Mouse (Mus musculus): ENCODE results near the gene Myo1e. TPM values are rescaled to one million over a fixed set of nuclear protein-coding genes. Genes with fewer than 3 reads are reported as not detected.
A peak's percentile ranks its signal among the peaks of the same experiment; 100 is the strongest.

Myo1e gene
- total RNA-seq, 2 experiments from 2014 or later = 8.6 to 10.2 TPM

GRCm38 (mm10) chr9:70338391-70338790, 131.2 kb downstream of the Myo1e start:
- no peak for DNase-seq
- intact Hi-C loops (cut with DNase I) = no loop called here

GRCm38 (mm10) chr9:70338894-70339293, 131.7 kb downstream of the Myo1e start:
- intact Hi-C loops (cut with DNase I) = no loop called here
- no peak for DNase-seq

- peak; percentile 11 to 15 for DNase-seq
- intact Hi-C loops (cut with DNase I) = no loop called here
Observed at GRCm38 (mm10) chr9:70349274-70349673, 142.1 kb downstream of the Myo1e start.

DNA sequence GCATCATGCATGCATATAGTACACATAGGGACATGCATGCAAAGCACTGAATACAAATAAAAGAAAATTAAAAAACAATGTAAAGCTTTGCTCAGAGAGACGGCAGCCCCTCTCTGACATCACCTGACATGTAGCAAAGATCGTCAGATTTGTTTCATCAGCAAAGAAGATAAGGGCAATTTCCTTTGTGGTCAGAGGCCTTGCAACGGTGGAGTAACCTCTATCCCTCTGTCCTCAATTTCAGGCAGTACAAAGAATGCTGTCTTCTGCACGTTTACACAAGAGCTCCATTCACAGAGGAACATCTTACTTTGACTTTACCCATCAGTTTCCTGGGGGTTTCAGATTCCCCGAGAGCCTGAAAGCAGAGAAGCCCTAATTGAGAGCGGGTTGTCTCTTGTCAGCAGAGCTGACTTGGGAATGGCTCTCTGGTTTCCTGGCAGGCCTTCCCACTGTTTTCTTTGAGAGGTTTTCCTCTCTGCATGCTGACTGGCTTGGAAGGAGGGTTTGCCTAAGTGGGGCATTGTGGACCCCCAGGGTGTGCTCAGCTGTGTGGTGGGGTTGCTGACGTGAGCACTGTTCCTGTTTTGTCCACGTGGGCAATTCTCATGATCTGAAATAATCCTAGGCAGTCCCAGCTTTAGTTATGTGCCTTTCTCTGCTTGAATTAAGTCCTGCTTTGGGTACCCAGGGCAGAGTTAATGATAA, 144.6 kb downstream of the Myo1e start:
- DNase-seq = no peak
- intact Hi-C loops (cut with DNase I) = no loop called here

DNA sequence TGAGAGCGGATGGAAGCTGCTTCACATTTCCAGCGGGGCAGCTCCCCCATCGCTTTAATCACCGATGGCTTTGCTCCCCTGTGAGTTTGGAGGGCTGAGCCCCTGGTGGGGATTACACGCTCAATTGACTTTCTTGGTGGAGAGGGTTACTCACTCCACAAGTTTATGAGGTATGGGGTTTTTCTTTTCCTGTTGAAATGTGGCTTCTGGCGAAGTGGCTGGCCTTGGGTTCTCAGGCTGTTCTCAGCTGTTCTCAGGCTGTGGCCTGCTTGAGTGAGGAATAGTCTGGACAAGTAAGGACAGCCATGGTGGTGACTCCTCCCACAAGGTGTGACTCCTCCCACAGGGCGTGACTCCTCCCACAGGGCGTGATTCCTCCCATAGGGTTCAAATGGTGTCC, 149.1 kb downstream of the Myo1e start:
- intact Hi-C loops (cut with DNase I) = no loop called here
- DNase-seq = no peak

- no peak for DNase-seq
- intact Hi-C loops (cut with DNase I) = no loop called here
Observed at GRCm38 (mm10) chr9:70359402-70360131, 152.4 kb downstream of the Myo1e start.

DNA sequence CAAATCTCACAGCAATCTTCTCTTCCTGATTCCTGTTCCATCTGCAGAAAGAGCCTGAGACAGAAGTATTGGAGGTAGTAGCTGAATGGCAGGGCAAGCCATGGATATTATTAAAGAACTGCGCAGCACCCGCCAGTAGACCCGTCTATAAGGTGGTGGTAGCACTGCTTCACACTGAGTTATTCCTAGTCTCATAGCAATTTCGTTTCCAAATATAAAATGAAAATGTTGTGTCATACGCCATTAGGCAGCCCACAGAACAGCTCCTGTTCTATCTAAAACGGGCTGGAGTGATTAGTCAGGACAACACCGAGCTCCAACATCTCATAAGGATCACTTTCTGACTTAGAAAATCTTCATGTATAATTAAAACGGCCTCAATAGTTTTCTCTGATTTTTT, 157.6 kb downstream of the Myo1e start:
- intact Hi-C loops (cut with DNase I) = no loop called here

GRCm38 (mm10) chr9:70365915-70366314, 158.8 kb downstream of the Myo1e start:
- intact Hi-C loops (cut with DNase I) = no loop called here
- DNase-seq = no peak

More for the DNA sequence above, 157.6 kb downstream of the Myo1e start:
- no peak for DNase-seq

GRCm38 (mm10) chr9:70366898-70367297, 159.7 kb downstream of the Myo1e start:
- peak in 1 of 2 experiments; percentile 5 for DNase-seq
- intact Hi-C loops (cut with DNase I) = no loop called here

DNA sequence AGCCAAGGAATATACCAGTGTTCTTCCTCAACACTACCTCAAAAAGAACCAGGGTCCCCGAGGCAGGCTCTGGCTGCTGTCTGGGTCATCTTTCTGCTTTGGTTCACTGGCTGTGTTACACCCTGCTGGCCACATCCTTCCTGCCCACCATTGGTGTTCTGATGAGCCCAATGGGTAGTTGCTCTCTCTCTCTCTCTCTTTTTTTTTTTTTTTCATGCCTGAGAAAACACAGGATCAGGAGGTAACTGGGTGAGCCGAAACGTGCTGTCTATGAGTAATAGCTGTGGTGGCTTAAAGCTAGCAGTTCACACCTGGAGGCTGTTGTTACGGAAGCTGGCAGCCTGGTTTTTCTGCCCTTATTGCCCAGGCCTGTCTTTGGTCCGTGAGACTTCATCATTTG, 164.5 kb downstream of the Myo1e start:
- DNase-seq = no peak
- intact Hi-C loops (cut with DNase I) = no loop called here

- intact Hi-C loops (cut with DNase I) = no loop called here
- no peak for DNase-seq
Observed at GRCm38 (mm10) chr9:70379502-70380467, 172.6 kb downstream of the Myo1e start.

GRCm38 (mm10) chr9:70382091-70382490, 174.9 kb downstream of the Myo1e start:
- intact Hi-C loops (cut with DNase I) = no loop called here
- no peak for DNase-seq

- intact Hi-C loops (cut with DNase I) = no loop called here
- no peak for DNase-seq
Observed at GRCm38 (mm10) chr9:70383750-70384149, 176.6 kb downstream of the Myo1e start.

- intact Hi-C loops (cut with DNase I) = no loop called here
- no peak for DNase-seq
Observed at GRCm38 (mm10) chr9:70384494-70384893, 177.3 kb downstream of the Myo1e start.

DNA sequence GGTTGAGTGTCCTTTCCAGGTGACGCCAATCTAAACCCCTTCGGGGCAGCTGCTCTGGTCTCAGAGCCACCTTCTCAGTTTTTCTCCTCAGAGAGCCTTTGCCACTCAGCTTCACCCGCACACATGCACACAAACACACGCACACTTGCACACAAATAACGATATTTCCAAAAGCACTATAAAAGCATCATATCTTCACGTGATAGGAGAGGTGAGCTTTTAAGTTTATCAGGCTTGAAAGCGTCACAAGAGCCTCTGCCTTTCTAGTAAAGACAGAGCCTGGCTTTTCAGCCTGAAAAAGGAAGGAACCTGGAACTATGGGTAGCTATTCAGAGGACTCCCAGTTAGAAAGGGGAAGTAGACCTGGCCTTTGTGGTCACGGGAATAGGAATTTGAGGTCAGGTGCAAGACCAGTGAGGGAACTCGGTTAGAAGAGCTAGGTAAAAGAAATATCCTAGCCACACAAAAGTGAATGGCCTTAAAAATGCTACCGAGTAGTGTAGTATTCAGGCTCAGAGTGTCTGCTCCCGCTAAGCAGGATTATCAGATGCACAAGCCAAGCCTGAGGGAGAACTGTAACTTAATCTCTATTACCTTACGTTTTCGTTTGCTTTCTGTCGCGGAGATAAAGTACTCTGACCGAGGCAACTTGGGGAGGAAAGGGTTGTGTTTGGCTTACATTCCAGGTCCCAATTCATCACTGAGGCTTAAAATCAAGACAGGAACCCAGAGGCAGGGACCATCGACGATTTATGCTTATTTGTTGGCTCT, 178.0 kb downstream of the Myo1e start:
- no peak for DNase-seq
- intact Hi-C loops (cut with DNase I) = no loop called here

DNA sequence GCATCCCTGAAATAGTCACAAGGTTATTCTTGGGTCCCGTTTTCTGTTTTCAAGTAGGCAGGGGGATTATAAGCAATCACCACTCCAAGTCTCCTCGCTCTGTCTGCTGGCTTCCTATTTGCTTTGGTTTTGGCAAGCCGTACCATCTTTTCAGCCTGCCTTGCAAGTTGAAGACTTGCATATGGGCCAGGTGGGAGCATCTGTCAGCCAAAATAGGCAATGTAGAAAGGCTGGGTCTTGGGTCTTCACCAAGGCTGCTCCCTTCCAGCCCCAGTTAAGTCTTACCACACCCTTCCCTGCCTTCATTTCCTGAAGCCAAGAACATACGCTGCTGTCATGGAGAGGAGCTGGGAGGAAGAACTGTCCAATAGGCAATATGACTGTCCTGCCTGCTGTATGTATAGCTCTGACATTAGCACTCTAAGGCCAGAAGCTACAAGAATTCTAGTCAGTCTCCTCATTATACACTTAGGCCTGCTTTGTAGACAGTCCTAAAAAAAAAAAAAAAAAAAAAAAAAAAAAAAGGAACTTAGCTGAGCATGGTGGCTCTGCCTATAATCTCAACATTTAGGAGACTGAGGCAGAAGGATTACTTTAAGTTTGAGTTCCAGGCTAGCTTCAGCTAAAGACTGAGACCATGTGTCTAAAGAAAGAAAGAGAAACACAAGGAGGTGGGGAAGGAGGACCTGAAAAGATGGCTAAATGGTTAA, 180.4 kb downstream of the Myo1e start:
- intact Hi-C loops (cut with DNase I) = no loop called here
- no peak for DNase-seq

DNA sequence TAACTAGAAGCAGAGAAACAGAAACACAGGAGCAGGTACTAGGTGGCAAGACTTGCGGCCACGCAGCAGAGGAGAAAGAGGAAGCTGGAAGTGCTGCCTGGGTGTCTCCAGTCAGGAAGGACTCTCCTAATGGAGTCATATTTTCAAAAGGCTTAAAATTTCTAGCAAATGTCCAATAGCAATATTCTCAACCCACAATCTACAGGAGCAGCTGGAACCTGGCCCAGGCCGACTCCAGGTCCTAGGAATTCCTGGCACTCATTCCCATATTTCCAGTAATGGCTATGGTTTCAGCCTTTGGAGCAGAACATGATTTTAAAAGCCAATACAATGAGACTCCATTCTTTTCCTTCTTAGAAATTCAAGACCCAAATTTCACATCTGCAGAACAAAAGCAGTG, 182.4 kb downstream of the Myo1e start:
- intact Hi-C loops (cut with DNase I) = no loop called here
- DNase-seq = no peak

GRCm38 (mm10) chr9:70391042-70391441, 183.9 kb downstream of the Myo1e start:
- intact Hi-C loops (cut with DNase I) = loop anchor here (10.0 kb wide), 1 partner anchor 376 kb away; the partner anchor contains the start of gene Gtf2a2
- no peak for DNase-seq

Measured in heart, postnatal 36 days (tissue).